Mouse (Mus musculus): ENCODE data around the gene Sf3a2.

The Sf3a2 gene

GRCm38 (mm10) chr10:80848571-80848970 is 50.6 kb downstream of the Sf3a2 start:
- no peak for DNase-seq (ENCODE audit: low read depth, low spot score)

All from c-Kit-negative CD71-positive TER-119-positive erythroid progenitor cells, embryonic 14.5 days (primary cell).